In genomic region chr4:51928245-51928644, GRCm38 (mm10) we compare ENCODE assay signal across 16 mouse cellular contexts.
"Had no signal": no experiment of that assay in that cellular context is flagged by ENCODE, and none has a peak within 500 bp of the region (broad histone marks: within the 10 kb centered on the region; RNA-seq: fewer than 3 reads in every experiment).

No protein-coding gene starts in this region.

- H3K4me1 ChIP-seq: kidney, embryonic 15.5 days; limb, embryonic 10.5 days; liver, embryonic 15.5 days; neural tube, embryonic 12.5 days had no signal

- H3K36me3 ChIP-seq: kidney, embryonic 15.5 days; limb, embryonic 10.5 days; liver, embryonic 15.5 days; neural tube, embryonic 12.5 days had no signal

- H3K9ac ChIP-seq: kidney, embryonic 15.5 days; liver, embryonic 15.5 days; neural tube, embryonic 12.5 days had no signal

- H3K4me3 ChIP-seq: kidney, embryonic 15.5 days; left cerebral cortex, adult 2 months; limb, embryonic 10.5 days; liver, embryonic 15.5 days; myocyte; neural tube, embryonic 12.5 days had no signal

- ATAC-seq: intestine, embryonic 16.5 days; lung, postnatal 0 days had no signal

- H3K27ac ChIP-seq: kidney, embryonic 15.5 days; left cerebral cortex, adult 2 months; limb, embryonic 10.5 days; liver, embryonic 15.5 days; neural tube, embryonic 12.5 days; stomach, postnatal 0 days had no signal

- H3K4me2 ChIP-seq: kidney, embryonic 15.5 days; liver, embryonic 11.5 days; liver, embryonic 15.5 days; neural tube, embryonic 12.5 days had no signal

- H3K9me3 ChIP-seq: kidney, embryonic 15.5 days; limb, embryonic 10.5 days; liver, embryonic 15.5 days; neural tube, embryonic 12.5 days had no signal

- H3K27me3 ChIP-seq: kidney, embryonic 15.5 days; liver, embryonic 15.5 days; neural tube, embryonic 12.5 days had no signal

- DNase-seq: kidney, adult 2 months; kidney, postnatal 25 days; lung, adult 2 months; lung, postnatal 4 days; right cerebral cortex, adult 18-20 months; thymus, postnatal 4 days had no signal
